Mouse (Mus musculus): Measurements from ENCODE around the gene Gadd45a.

The Gadd45a gene

DNA sequence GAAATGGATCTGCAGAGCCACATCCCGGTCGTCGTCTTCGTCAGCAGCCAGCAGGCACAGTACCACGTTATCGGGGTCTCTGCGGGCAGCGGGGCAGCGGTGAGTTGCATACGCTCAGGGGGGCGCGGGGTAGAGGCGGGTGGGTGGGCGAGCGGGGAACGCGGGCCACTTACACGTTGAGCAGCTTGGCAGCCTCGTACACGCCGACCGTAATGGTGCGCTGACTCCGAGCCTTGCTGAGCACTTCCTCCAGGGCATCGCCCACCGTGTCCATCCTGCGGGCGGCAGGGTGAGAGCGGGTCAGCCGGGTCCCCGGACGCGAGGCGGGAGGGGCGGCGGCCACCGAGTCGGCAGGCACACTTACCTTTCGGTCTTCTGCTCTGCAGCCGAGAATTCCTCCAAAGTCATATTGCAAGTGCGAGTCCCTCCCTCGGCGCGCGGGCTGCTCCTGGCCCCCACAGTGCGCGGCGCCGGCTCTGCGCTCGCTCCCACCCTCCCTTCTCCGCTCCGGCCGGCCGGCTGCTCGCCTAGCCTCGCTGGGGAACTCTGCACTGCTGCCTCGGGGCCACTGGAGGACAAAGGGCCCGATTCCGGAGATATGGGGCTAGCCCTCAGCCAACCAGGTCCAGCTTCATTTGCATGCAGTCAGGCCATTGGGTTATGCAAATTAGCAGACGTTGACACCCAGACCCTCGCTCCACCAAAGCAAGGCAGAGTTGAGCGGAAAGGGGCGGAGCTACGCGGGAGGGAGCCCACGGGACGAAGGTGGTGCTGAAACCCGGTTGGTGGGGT lies at the start of gene Gadd45a:
Gene Gadd45a (minus strand): TSS at position 621 of the 792 bp plus-strand sequence.
- in situ Hi-C loops (cut with MseI, MboI), result loop anchor here in 1 of 2 experiments (5.0 kb wide), 1 partner anchor 110 kb away; no protein-coding TSS in a partner anchor

DNA sequence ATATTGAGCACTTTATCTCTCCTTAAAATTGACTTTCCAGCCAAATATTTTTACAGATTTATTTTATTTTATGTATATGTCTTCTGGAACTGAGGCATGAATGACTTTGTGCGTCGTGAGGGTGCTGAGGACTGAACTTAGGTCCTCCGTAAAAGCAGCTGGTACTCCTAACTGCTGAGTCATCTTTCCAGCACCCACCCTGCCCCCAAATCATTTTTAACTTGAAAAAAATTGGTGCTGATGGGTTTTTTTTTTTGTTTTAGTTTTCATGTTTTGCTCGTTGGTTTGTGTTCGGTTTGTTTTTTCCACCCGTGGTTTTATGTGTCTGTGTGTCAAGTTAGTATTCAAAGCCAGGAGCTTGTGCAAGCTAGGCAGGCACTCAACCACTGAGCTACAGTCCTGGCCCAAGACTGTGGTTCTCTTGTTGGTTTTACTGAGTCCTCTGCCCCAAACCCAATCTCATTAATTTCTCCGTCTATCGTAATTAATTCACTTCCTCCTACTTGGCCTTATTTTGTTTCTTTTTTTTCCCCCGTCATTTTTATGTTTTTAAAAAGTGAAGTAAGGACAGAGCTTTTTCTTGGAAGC lies 48.7 kb upstream of the Gadd45a start:
- in situ Hi-C loops (cut with MseI, MboI), result no loop called here

DNA sequence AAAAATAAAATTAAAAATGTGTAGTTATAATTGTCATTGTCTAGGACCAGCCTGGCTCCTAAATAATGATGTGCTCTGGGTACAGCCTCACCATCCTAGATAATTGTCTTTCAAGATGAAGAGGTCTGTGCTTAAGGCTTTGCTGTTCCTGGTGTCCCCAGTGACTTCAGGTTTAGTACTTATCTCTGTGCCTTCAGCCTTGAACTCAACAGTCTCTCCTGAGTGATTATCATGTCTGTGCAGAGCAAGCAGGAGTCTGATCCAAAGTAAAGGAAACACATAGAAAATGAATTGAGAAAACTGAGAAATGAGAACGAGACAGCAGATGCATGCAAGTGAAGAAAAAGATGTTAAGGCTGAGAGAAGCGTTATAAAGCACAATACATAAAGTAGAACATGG lies 47.2 kb upstream of the Gadd45a start:
- in situ Hi-C loops (cut with MseI, MboI), result no loop called here

GRCm38 (mm10) chr6:67081141-67081540 lies 43.9 kb upstream of the Gadd45a start:
- in situ Hi-C loops (cut with MseI, MboI), result no loop called here

GRCm38 (mm10) chr6:67078076-67078475 lies 40.8 kb upstream of the Gadd45a start:
- in situ Hi-C loops (cut with MseI, MboI), result no loop called here

GRCm38 (mm10) chr6:67077477-67077876 lies 40.2 kb upstream of the Gadd45a start:
- in situ Hi-C loops (cut with MseI, MboI), result no loop called here

DNA sequence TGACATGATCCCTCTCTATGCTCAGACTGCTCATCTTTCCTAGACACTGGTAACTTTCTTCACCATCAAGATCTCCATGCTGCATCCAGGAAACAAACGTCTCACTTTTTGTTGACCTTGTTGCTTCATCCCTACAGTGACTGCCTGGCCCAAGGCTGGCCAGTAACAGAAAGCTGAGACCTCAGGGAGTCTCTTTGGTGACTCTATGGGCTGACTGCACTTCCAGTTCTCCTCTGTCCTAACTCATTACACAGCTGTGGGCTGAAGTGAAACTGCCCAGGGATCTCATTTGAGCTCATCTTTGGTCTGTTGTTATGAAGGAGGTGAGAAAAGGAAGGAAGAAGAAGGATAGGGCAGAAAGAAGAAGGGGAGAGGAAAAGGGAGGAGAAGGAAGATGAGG lies 39.1 kb upstream of the Gadd45a start:
- in situ Hi-C loops (cut with MseI, MboI), result no loop called here

- in situ Hi-C loops (cut with MseI, MboI), result no loop called here
Measured at GRCm38 (mm10) chr6:67074868-67075267, 37.6 kb upstream of the Gadd45a start.

DNA sequence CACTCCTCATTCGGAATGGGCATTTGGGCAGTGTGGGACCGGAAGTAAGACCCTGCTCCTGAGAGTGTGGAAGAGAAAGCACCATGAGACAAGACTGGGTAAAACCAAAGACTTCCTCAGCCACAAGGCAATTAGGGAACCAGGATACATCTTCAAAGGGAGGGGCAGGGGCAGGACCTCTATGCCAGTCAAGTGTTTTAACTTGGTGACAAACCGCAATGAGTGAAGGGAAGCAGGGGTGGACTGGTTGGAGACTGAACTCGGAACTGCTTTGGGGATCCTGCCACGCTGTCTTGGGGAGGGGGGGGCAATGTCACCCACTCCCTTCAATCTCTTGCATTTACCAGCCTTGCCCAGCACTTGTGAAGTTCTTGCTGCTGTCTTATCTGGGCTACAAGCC lies 36.7 kb upstream of the Gadd45a start:
- in situ Hi-C loops (cut with MseI, MboI), result no loop called here

GRCm38 (mm10) chr6:67073446-67073845 lies 36.2 kb upstream of the Gadd45a start:
- in situ Hi-C loops (cut with MseI, MboI), result no loop called here

GRCm38 (mm10) chr6:67071615-67072014 lies 34.4 kb upstream of the Gadd45a start:
- in situ Hi-C loops (cut with MseI, MboI), result no loop called here

GRCm38 (mm10) chr6:67069800-67070315 lies 32.6 kb upstream of the Gadd45a start:
- in situ Hi-C loops (cut with MseI, MboI), result no loop called here

DNA sequence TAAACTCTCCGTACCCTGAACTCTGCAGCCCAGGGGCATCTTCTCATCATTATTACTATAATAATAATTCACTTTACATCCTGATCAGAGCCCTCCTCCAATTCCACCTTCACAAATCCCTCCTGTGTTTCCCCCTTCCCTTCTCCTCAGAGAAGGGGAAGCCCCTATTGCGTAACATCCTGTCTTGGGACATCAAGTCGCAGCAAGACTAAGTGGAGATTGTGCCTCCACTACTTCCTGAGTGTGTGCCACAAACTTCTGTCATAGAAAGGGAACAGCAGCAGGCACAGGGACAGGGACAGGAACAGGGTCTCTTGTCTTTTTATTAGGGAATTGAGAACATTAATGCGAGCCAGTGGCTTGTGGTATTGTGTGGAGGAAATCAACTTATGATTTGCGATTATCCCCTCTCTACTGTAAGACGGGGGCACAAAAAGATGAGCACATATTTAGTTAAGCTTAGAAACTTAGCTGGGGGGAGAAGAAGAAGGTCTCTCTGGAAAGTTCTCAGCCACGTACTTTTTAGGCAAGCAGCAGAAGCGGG lies 32.0 kb upstream of the Gadd45a start:
- in situ Hi-C loops (cut with MseI, MboI), result no loop called here

GRCm38 (mm10) chr6:67060057-67060456 lies 22.8 kb upstream of the Gadd45a start:
- in situ Hi-C loops (cut with MseI, MboI), result no loop called here

- in situ Hi-C loops (cut with MseI, MboI), result no loop called here
Measured at GRCm38 (mm10) chr6:67057991-67058696, 20.9 kb upstream of the Gadd45a start.

- in situ Hi-C loops (cut with MseI, MboI), result no loop called here
Measured at GRCm38 (mm10) chr6:67057574-67057973, 20.3 kb upstream of the Gadd45a start.

- in situ Hi-C loops (cut with MseI, MboI), result no loop called here
Measured at GRCm38 (mm10) chr6:67056889-67057564, 19.8 kb upstream of the Gadd45a start.

- in situ Hi-C loops (cut with MseI, MboI), result no loop called here
Measured at GRCm38 (mm10) chr6:67056108-67056888, 19.0 kb upstream of the Gadd45a start.

- in situ Hi-C loops (cut with MseI, MboI), result no loop called here
Measured at GRCm38 (mm10) chr6:67050063-67050462, 12.8 kb upstream of the Gadd45a start.

DNA sequence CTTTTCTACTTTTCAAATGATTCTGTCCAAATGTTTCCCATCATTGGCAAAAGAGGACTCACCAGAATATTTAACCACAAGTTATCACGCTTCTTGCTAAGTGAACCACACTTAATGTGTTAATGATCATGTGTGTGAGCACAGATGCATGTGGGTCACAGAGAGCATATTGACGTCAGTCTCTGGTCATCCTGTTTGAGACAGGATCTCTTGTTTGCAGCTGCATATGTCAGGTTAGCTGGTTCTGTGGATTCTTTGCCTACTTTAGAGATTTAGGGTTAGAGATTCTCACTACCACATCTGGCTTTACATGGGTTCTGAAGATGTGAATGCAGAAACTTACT lies 12.4 kb upstream of the Gadd45a start:
- in situ Hi-C loops (cut with MseI, MboI), result no loop called here

All from mouse trophoblast stem cell (cell line).